In the genomic region with DNA sequence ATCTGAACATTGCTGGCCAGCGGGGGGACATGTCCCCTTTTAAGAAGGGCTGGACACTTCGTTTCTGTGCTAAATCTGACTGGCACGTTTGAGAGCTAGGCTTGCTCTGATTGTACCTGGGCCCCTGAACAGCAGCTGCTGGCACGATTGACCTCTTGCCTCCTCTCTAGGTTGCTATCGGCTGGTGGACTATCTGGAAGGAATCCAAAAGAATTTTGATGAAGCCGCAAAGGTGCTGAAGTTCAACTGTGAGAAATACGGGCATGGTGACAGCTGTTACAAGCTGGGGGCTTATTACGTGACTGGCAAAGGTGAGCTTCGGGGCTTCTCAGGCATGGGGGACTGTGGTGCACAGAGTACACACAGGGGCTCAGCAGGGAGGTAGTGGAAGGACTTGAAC, we compare ENCODE assay signal across 22 mouse cellular contexts. TPM values are rescaled to one million over a fixed set of nuclear protein-coding genes. Genes with fewer than 3 reads are reported as not detected.
A peak's percentile ranks its signal among the peaks of the same experiment; 100 is the strongest.
DNase-seq lines count a peak whose midpoint lies in the region; ATAC-seq lines count a peak whose summit lies in the region.
"Had no signal": no experiment of that assay in that cellular context is flagged by ENCODE, and none has a peak within 500 bp of the region (broad histone marks: within the 10 kb centered on the region; RNA-seq: fewer than 3 reads in every experiment).

No protein-coding gene starts in this region.

- peak; percentile 23 for DNase-seq in cerebellum, adult 11-12 months
- no peak for DNase-seq in cerebellum, adult 18-20 months
- no peak for DNase-seq in hindbrain, embryonic 14.5 days (ENCODE audit: low spot score)
- no peak for DNase-seq in natural killer cell, adult 2 months (ENCODE audit: low spot score in 2 of 2)
- DNase-seq in layer of hippocampus, adult 18-20 months (ENCODE audit: low spot score in 2 of 2): no peak
- DNase-seq: adrenal gland, postnatal 36 days; cerebellum, adult 9-10 months; forebrain, postnatal 0 days; right cerebral cortex, postnatal 14 days; thymus, postnatal 14 days had no signal

- H3K4me2 ChIP-seq in hindbrain, embryonic 13.5 days: no peak overlapping the region
- H3K4me2 ChIP-seq in hindbrain, embryonic 14.5 days (replicated peaks): no peak overlapping the region
- H3K4me2 ChIP-seq in liver, embryonic 15.5 days: no peak overlapping the region
- no peak overlapping the region for H3K4me2 ChIP-seq in liver, embryonic 12.5 days
- H3K4me2 ChIP-seq: limb, embryonic 13.5 days; neural tube, embryonic 12.5 days had no signal

- no peak for ATAC-seq in hindbrain, embryonic 13.5 days (ENCODE audit: low FRiP score)
- ATAC-seq in hindbrain, embryonic 14.5 days (ENCODE audit: low FRiP score): no peak
- ATAC-seq in liver, embryonic 15.5 days (ENCODE audit: insufficient read depth): no peak
- no peak for ATAC-seq in liver, embryonic 12.5 days
- ATAC-seq: CD4-positive, CD25-positive, alpha-beta regulatory T cell, adult 4 months; forebrain, postnatal 0 days; inflammation-experienced regulatory T-cells, adult 6 months; lung, postnatal 0 days had no signal

- H3K9me3 ChIP-seq in hindbrain, embryonic 13.5 days: no peaks in the 10 kb centered on the region
- no peaks in the 10 kb centered on the region for H3K9me3 ChIP-seq in hindbrain, embryonic 14.5 days (ENCODE audit: control insufficient read depth, low read length)
- no peaks in the 10 kb centered on the region for H3K9me3 ChIP-seq in liver, embryonic 15.5 days (replicated peaks)
- H3K9me3 ChIP-seq in liver, embryonic 12.5 days (replicated peaks): no peaks in the 10 kb centered on the region
- H3K9me3 ChIP-seq: G1E; hindbrain, embryonic 10.5 days; limb, embryonic 13.5 days; neural tube, embryonic 12.5 days had no signal

- no peak overlapping the region for H3K4me3 ChIP-seq in hindbrain, embryonic 13.5 days
- no peak overlapping the region for H3K4me3 ChIP-seq in hindbrain, embryonic 14.5 days (replicated peaks; ENCODE audit: low read length)
- no peak overlapping the region for H3K4me3 ChIP-seq in liver, embryonic 15.5 days (replicated peaks)
- no peak overlapping the region for H3K4me3 ChIP-seq in liver, embryonic 12.5 days
- H3K4me3 ChIP-seq: hindbrain, embryonic 10.5 days; limb, embryonic 13.5 days; neural tube, embryonic 12.5 days had no signal

- no peaks in the 10 kb centered on the region for H3K27me3 ChIP-seq in hindbrain, embryonic 13.5 days
- no peaks in the 10 kb centered on the region for H3K27me3 ChIP-seq in hindbrain, embryonic 14.5 days (ENCODE audit: control insufficient read depth, insufficient read depth, low read length)
- H3K27me3 ChIP-seq in liver, embryonic 15.5 days: no peaks in the 10 kb centered on the region
- H3K27me3 ChIP-seq in liver, embryonic 12.5 days (replicated peaks): no peaks in the 10 kb centered on the region
- H3K27me3 ChIP-seq: limb, embryonic 13.5 days; neural tube, embryonic 12.5 days had no signal

- no peak overlapping the region for H3K27ac ChIP-seq in hindbrain, embryonic 13.5 days
- H3K27ac ChIP-seq in hindbrain, embryonic 14.5 days: no peak overlapping the region
- peak overlapping the region; percentile 66 for H3K27ac ChIP-seq in liver, embryonic 15.5 days (replicated peaks)
- H3K27ac ChIP-seq in liver, embryonic 12.5 days: no peak overlapping the region
- H3K27ac ChIP-seq: hindbrain, embryonic 10.5 days; limb, embryonic 13.5 days; neural tube, embryonic 12.5 days had no signal

- 0 out of 2 replicates have a peak overlapping the region, but pooled peaks have one; percentile 19 for H3K9ac ChIP-seq in hindbrain, embryonic 13.5 days
- no peak overlapping the region for H3K9ac ChIP-seq in hindbrain, embryonic 14.5 days
- H3K9ac ChIP-seq in liver, embryonic 15.5 days: no peak overlapping the region
- H3K9ac ChIP-seq in liver, embryonic 12.5 days: no peak overlapping the region
- H3K9ac ChIP-seq: forebrain, postnatal 0 days; limb, embryonic 13.5 days; neural tube, embryonic 12.5 days had no signal

- H3K36me3 ChIP-seq in hindbrain, embryonic 13.5 days: peaks cover 45% of the 10 kb centered on the region
- peaks cover 40% of the 10 kb centered on the region for H3K36me3 ChIP-seq in hindbrain, embryonic 14.5 days (replicated peaks; ENCODE audit: control insufficient read depth, insufficient read depth)
- H3K36me3 ChIP-seq in liver, embryonic 15.5 days (replicated peaks): peaks cover 15% of the 10 kb centered on the region
- peaks cover 57% of the 10 kb centered on the region for H3K36me3 ChIP-seq in liver, embryonic 12.5 days

- H3K4me1 ChIP-seq in hindbrain, embryonic 13.5 days (replicated peaks): peaks cover 19% of the 10 kb centered on the region
- peaks cover 7% of the 10 kb centered on the region for H3K4me1 ChIP-seq in hindbrain, embryonic 14.5 days (replicated peaks; ENCODE audit: control insufficient read depth, insufficient read depth, low read length)
- H3K4me1 ChIP-seq in liver, embryonic 15.5 days (replicated peaks): peaks cover 33% of the 10 kb centered on the region
- peaks cover 26% of the 10 kb centered on the region for H3K4me1 ChIP-seq in liver, embryonic 12.5 days

- 86% methylated on average over 9 of the region's 9 CpGs for WGBS in hindbrain, embryonic 13.5 days
- whole genome bisulfite sequencing in hindbrain, embryonic 14.5 days: 87% methylated on average over 9 of the region's 9 CpGs
- WGBS in liver, embryonic 15.5 days (ENCODE audit: insufficient replicate concordance): 76% methylated on average over 9 of the region's 9 CpGs
- WGBS in liver, embryonic 12.5 days (ENCODE audit: insufficient replicate concordance): 81% methylated on average over 9 of the region's 9 CpGs

RNA-seq across cellular contexts. Expression of gene Coa7, which starts 4.1 kb away (rescaled TPM):
- 49.9 and 50.0 TPM in 2 replicates for polyA plus RNA-seq in hindbrain, embryonic 13.5 days (2015; fragmentation: Nextera tagmentation; extraction: Ambion mirVana)
- 43.8 and 47.9 TPM in 2 replicates for polyA plus RNA-seq in hindbrain, embryonic 14.5 days (2014; fragmentation: Nextera tagmentation; extraction: Ambion mirVana)
- 21.9 and 24.6 TPM in 2 replicates for polyA plus RNA-seq in liver, embryonic 15.5 days (2015; fragmentation: Nextera tagmentation; extraction: Ambion mirVana)
- polyA plus RNA-seq in liver, embryonic 12.5 days (2016; fragmentation: Nextera tagmentation; extraction: Ambion mirVana): 33.7 and 34.3 TPM in 2 replicates
- total RNA-seq in layer of hippocampus, adult 18-20 months (2021): 10 to 100 TPM; 27.9 to 29.4 TPM

RNA-seq across cellular contexts. Expression of gene Zyg11b, which starts 31.1 kb away (rescaled TPM):
- polyA plus RNA-seq in hindbrain, embryonic 13.5 days (2015; fragmentation: Nextera tagmentation; extraction: Ambion mirVana): 27.1 and 27.7 TPM in 2 replicates
- polyA plus RNA-seq in hindbrain, embryonic 14.5 days (2014; fragmentation: Nextera tagmentation; extraction: Ambion mirVana): 45.3 and 46.0 TPM in 2 replicates
- polyA plus RNA-seq in liver, embryonic 15.5 days (2015; fragmentation: Nextera tagmentation; extraction: Ambion mirVana): 2.3 and 2.4 TPM in 2 replicates
- polyA plus RNA-seq in liver, embryonic 12.5 days (2016; fragmentation: Nextera tagmentation; extraction: Ambion mirVana): 4.0 and 4.5 TPM in 2 replicates
- 10 to 100 TPM; 93.4 to 97.0 TPM for total RNA-seq in layer of hippocampus, adult 18-20 months (2021)

RNA-seq across cellular contexts. Expression of gene Shisal2a, which starts 51.1 kb away (rescaled TPM):
- 4.9 and 5.3 TPM in 2 replicates for polyA plus RNA-seq in hindbrain, embryonic 13.5 days (2015; fragmentation: Nextera tagmentation; extraction: Ambion mirVana)
- polyA plus RNA-seq in hindbrain, embryonic 14.5 days (2014; fragmentation: Nextera tagmentation; extraction: Ambion mirVana): 5.5 and 7.6 TPM in 2 replicates
- polyA plus RNA-seq in liver, embryonic 15.5 days (2015; fragmentation: Nextera tagmentation; extraction: Ambion mirVana): 0.26 and 0.35 TPM in 2 replicates
- polyA plus RNA-seq in liver, embryonic 12.5 days (2016; fragmentation: Nextera tagmentation; extraction: Ambion mirVana): 0.32 TPM in 1 of 2 replicates, not detected in the other
- not detected for total RNA-seq in layer of hippocampus, adult 18-20 months (2021)
- total RNA-seq: G1E; gastrocnemius, adult 18-20 months; megakaryocyte progenitor cell, adult 5-6 weeks had no signal
- polyA plus RNA-seq: CD4-positive, CD25-positive, alpha-beta regulatory T cell, adult 4 months; G1E; inflammation-experienced regulatory T-cells, adult 6 months had no signal
